Mouse (Mus musculus) liver, postnatal 0 days (tissue): ENCODE measurements at regions not wholly inside any gene's neighbourhood (a gene's known extent, or its start where the extent isn't known, plus 50 kb on each side); places are given as distances from the start of the nearest gene placed in this dataset.

Source experiments
- CTCF ChIP-seq: sonication (generic); IDR thresholded peaks from 2 replicates; pipeline ENCODE4 v1.5.1; 2016; ENCODE audit warnings: antibody characterized with exemption, low read depth
- EP300 ChIP-seq: IDR thresholded peaks from 2 replicates; pipeline ENCODE4 v1.6.1; 2016; ENCODE audit warnings: antibody characterized with exemption, low read depth, mild to moderate bottlenecking

DNA sequence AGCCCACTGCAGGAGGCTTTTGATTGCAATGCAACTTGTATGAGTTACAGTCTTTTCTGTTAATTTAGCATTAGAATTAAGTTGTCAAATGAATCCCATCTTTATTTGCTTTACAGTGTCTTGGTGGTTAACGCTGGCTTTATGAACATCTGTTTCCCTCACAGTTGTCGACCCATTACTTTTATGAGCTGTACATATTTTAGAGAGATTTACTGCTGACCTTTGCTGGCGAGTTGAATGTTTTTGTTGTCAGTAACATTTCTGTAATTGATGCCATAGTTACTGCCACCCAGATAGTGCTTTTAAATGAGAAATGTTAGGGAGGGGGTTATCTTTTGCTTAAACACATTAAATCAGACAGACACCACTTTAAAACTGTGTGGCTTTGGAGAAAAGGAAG is 127.5 kb upstream of the Tle4 start:
- TF ChIP-seq CTCF: no peak
- TF ChIP-seq EP300: no peak
